Mouse (Mus musculus) kidney, adult 2 months (tissue): Measurements from ENCODE around the gene Mchr1.

Experiments
- CTCF ChIP-seq: fragments of 200-500 bp; conservative IDR thresholded peaks from 2 replicates; pipeline ENCODE4 v1.5.1; 2011; ENCODE audit warnings: low read depth, mild to moderate bottlenecking, control low read depth, low read length, moderate library complexity, mixed read lengths; ENCODE audit not compliant: insufficient read depth, insufficient read length
- POLR2A ChIP-seq: fragments of 200-500 bp; IDR thresholded peaks from one replicate; pipeline ENCODE4 v1.6.1; 2011; ENCODE audit warnings: low read depth, low read length, control low read depth

DNA sequence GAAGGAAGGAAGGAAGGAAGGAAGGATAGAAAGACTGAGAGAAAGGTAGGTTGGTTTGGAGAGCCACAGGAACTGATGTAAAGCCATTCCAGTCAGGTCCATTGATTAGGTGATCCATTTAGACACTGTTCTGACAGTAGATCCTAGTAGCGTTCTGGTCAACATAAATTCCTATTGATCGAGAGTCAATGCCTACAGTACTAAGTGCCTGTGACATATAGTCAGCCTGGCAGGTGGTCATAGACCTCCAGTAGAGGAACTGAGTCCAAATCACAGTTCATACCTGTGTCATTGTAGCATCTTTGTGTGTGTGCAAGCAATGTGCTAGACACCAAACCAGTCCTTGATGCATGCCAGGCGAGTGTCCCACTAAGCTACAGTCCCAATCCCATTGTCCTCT, 7.0 kb upstream of the Mchr1 start:
- TF ChIP-seq POLR2A: no peak
- TF ChIP-seq CTCF: no peak
